Mouse (Mus musculus) cortical plate, adult 2 months (tissue): Measurements from ENCODE around the gene Syde1.

Experiments
- CTCF ChIP-seq: fragments of 200-500 bp; IDR thresholded peaks from 2 replicates; pipeline ENCODE4 v1.5.1; 2011; ENCODE audit warnings: mild to moderate bottlenecking, control low read depth, low read length; ENCODE audit not compliant: insufficient read depth; ENCODE audit errors: extremely low read depth
- POLR2A ChIP-seq: fragments of 200-500 bp; IDR thresholded peaks from 2 replicates; pipeline ENCODE4 v1.6.1; 2011; ENCODE audit warnings: mild to moderate bottlenecking, low read length, control low read depth; ENCODE audit not compliant: insufficient read depth; ENCODE audit errors: extremely low read depth

DNA sequence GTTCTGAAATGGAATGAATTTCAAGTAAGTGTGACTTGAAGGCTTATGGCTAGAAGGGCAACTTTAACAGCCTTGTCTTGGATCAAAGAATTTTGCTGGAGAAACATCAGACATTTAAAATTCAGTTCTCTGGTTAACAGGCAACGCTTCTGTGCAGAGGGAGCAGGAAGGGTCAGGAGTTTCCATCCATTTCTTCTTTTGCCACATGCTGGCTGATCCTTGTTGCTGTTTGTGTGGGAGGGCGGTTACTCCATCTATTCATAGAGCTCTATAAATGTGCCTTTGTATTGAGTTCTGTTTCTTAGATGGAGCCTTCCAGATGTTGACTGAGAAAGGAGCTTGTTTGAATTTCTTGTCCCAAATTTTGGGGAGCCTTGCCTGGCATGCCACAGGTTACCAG lies 20.9 kb downstream of the Syde1 start:
- TF ChIP-seq POLR2A (no peak), CTCF (no peak)
